Mouse (Mus musculus): ENCODE data around the gene Ano1. TPM values are rescaled to one million over a fixed set of nuclear protein-coding genes. Genes with fewer than 3 reads are reported as not detected.

Gene Ano1
- polyA plus RNA-seq, 1 experiment from 2014 or later, result 9.7 TPM

DNA sequence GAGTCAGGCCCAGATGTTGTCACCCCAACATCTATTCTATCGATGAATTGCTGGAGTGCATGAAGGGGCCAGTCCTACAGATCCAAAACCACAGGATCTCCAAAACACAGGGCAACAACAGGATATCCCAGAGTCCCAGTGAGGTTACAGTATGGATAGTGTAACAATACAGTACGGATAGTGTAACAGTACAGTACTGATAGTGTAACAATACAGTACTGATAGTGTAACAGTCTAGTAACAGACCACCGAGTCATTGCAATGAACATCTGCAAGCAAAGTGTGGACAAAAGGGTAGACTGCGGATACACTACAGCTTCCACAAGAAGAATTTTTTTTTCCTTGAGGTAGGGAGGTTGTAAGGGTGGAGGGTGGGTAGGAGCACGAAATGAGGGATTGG is 210.4 kb downstream of the Ano1 start:
- no peak for ATAC-seq (ENCODE audit: insufficient number of reproducible peaks, low FRiP score, low TSS enrichment, low read depth)
- H3K27ac ChIP-seq, result no peak overlapping the region
- 0 out of 2 replicates have a peak, but pooled peaks cover 3% of the 10 kb centered on the region for H3K4me1 ChIP-seq
- WGBS, result 94% methylated on average over 5 of the region's 5 CpGs
- no peaks in the 10 kb centered on the region for H3K27me3 ChIP-seq
- H3K9ac ChIP-seq, result no peak overlapping the region
- H3K4me2 ChIP-seq, result no peak overlapping the region
- no peak overlapping the region for H3K4me3 ChIP-seq
- H3K9me3 ChIP-seq, result no peaks in the 10 kb centered on the region
- H3K36me3 ChIP-seq, result no peaks in the 10 kb centered on the region

DNA sequence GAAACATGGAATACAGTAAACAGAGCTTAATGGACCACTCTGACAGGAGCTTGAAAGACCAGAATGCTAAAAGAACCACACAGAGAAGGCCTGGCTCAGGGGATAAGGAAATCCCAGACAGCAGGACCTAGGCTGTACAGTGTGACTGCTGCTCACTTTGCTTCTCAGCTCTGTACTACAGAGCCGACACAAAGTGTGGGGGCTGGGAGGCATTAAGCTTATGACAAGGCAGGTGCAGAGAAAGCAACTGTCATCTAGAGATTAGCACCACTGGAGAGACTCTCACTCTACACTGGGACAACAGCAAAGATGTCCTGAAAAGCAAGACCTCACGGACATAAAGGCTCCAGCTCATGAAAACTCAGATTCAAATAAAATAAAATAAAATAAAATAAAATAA is 212.6 kb downstream of the Ano1 start:
- Histone ChIP-seq H3K9me3 (no peaks in the 10 kb centered on the region), H3K4me1 (peaks cover 3% of the 10 kb centered on the region; the same call in 1 of the 2 replicates), H3K27ac (no peak overlapping the region), H3K9ac (no peak overlapping the region), H3K4me2 (no peak overlapping the region), H3K4me3 (no peak overlapping the region), H3K27me3 (no peaks in the 10 kb centered on the region), H3K36me3 (no peaks in the 10 kb centered on the region)
- ATAC-seq (ENCODE audit: insufficient number of reproducible peaks, low FRiP score, low TSS enrichment, low read depth), result no peak
- WGBS, result 78% methylated on average over 2 of the region's 2 CpGs

Other genes with a start within 250 kb of the Ano1 start
- gene Ppfia1, start 198.2 kb downstream of the Ano1 start, polyA plus RNA-seq (2015; fragmentation: Nextera tagmentation; extraction: Ambion mirVana), result 35.8 and 42.5 TPM in 2 replicates
- 10.1 and 10.8 TPM in 2 replicates for gene Fadd, start 169.5 kb downstream of the Ano1 start, polyA plus RNA-seq (2015; fragmentation: Nextera tagmentation; extraction: Ambion mirVana)
- 0.06 and 0.12 TPM in 2 replicates for gene Fgf3, start 86.1 kb upstream of the Ano1 start, polyA plus RNA-seq (2015; fragmentation: Nextera tagmentation; extraction: Ambion mirVana)
- gene Fgf4, start 95.4 kb upstream of the Ano1 start, polyA plus RNA-seq (2015; fragmentation: Nextera tagmentation; extraction: Ambion mirVana), result 0.38 and 0.61 TPM in 2 replicates
- not detected in 2 replicates for gene Fgf15, start 144.6 kb upstream of the Ano1 start, polyA plus RNA-seq (2015; fragmentation: Nextera tagmentation; extraction: Ambion mirVana)
- gene LTO1, start 163.1 kb upstream of the Ano1 start, polyA plus RNA-seq (2015; fragmentation: Nextera tagmentation; extraction: Ambion mirVana), result 27.9 and 28.1 TPM in 2 replicates
- gene Ccnd1, start 188.0 kb upstream of the Ano1 start, polyA plus RNA-seq (2015; fragmentation: Nextera tagmentation; extraction: Ambion mirVana), result 129 TPM in 2 replicates

All from limb, embryonic 15.5 days (tissue).